Mouse (Mus musculus) kidney, embryonic 14.5 days (tissue): Measurements from ENCODE around the gene Fbxo17. TPM values are rescaled to one million over a fixed set of nuclear protein-coding genes. Genes with fewer than 3 reads are reported as not detected.

Experiments
- ATAC-seq: fragments of 200-750 bp; cut with Nextera tagmentation; 2 replicates; pipeline ENCODE4 v1.8.0; 2017; ENCODE audit warnings: moderate number of reproducible peaks, mild to moderate bottlenecking, moderate TSS enrichment, moderate library complexity; ENCODE audit not compliant: low FRiP score, low TSS enrichment
- H3K27ac ChIP-seq: fragments of 300-500 bp; sonication (generic); 2 replicates; pipeline ENCODE4 v1.5.1; 2014; ENCODE audit warnings: low read depth, mild to moderate bottlenecking, low read length, moderate library complexity, mixed read lengths
- H3K27me3 ChIP-seq: fragments of 300-500 bp; sonication (generic); 2 replicates; pipeline ENCODE4 v1.6.1; 2014; ENCODE audit warnings: mild to moderate bottlenecking, low read length; ENCODE audit not compliant: control insufficient read depth, insufficient read depth
- H3K36me3 ChIP-seq: fragments of 300-500 bp; sonication (generic); 2 replicates; pipeline ENCODE4 v1.6.1; 2014; ENCODE audit warnings: low read length, mixed read lengths; ENCODE audit not compliant: control insufficient read depth, insufficient read depth
- H3K4me1 ChIP-seq: fragments of 300-500 bp; sonication (generic); 2 replicates; pipeline ENCODE4 v1.6.1; 2014; ENCODE audit warnings: low read length, mixed read lengths; ENCODE audit not compliant: control insufficient read depth, insufficient read depth
- H3K4me2 ChIP-seq: fragments of 300-500 bp; sonication (generic); replicated peaks from 2 replicates; pipeline ENCODE4 v1.6.1; 2014; ENCODE audit warnings: low read depth, mild to moderate bottlenecking, low read length
- H3K4me3 ChIP-seq: fragments of 300-500 bp; sonication (generic); 2 replicates; pipeline ENCODE4 v1.5.1; 2014; ENCODE audit warnings: mild to moderate bottlenecking, low read length
- H3K9ac ChIP-seq: fragments of 300-500 bp; sonication (generic); 2 replicates; pipeline ENCODE4 v1.6.1; 2014; ENCODE audit warnings: low read depth, mild to moderate bottlenecking, low read length, moderate library complexity
- H3K9me3 ChIP-seq: fragments of 300-500 bp; sonication (generic); 2 replicates; pipeline ENCODE4 v1.6.1; 2016; ENCODE audit warnings: low read length; ENCODE audit not compliant: control insufficient read depth
- WGBS: fragments of 180-500 bp; shearing (Covaris S2); extraction: QIAGEN DNeasy Blood & Tissue Kit; methylation state at CpG from one replicate; pipeline ENCODE4 v1.1.7; 2014; 5-methylcytosine and 5-hydroxymethylcytosine counted together
- polyA plus RNA-seq: library from polyadenylated mRNA; unstranded; fragments of >200 nt; fragmentation: Nextera tagmentation; extraction: Ambion mirVana; gene quantifications from 2 replicates; pipeline ENCODE4 v1.2.1, GENCODE M21; 2014

Gene Fbxo17
- polyA plus RNA-seq, 1 experiment from 2014 or later = 7.2 TPM

GRCm38 (mm10) chr7:28724613-28725012, 8.0 kb downstream of the Fbxo17 start:
- no peak for ATAC-seq
- 91% methylated on average over 2 of the region's 2 CpGs for WGBS
- Histone ChIP-seq H3K27ac (no peak overlapping the region), H3K4me3 (no peak overlapping the region), H3K36me3 (no peaks in the 10 kb centered on the region), H3K9me3 (0 out of 2 replicates have a peak, but pooled peaks cover 2% of the 10 kb centered on the region), H3K4me1 (no peaks in the 10 kb centered on the region), H3K9ac (no peak overlapping the region), H3K4me2 (no peak overlapping the region), H3K27me3 (no peaks in the 10 kb centered on the region)

- WGBS = 8% methylated on average over 14 of the region's 14 CpGs
- Histone ChIP-seq H3K4me2 (peak overlapping the region; percentile 24; the same call in 1 of the 2 replicates), H3K27ac (no peak overlapping the region), H3K36me3 (no peaks in the 10 kb centered on the region), H3K9me3 (peaks cover 7% of the 10 kb centered on the region; the same call in 1 of the 2 replicates), H3K4me1 (no peaks in the 10 kb centered on the region), H3K4me3 (no peak overlapping the region; the same call in 1 of the 2 replicates), H3K27me3 (no peaks in the 10 kb centered on the region), H3K9ac (no peak overlapping the region)
- no peak for ATAC-seq
Observed at GRCm38 (mm10) chr7:28726600-28726999, 10.0 kb downstream of the Fbxo17 start.

GRCm38 (mm10) chr7:28727649-28728340, 11.2 kb downstream of the Fbxo17 start:
- no peak for ATAC-seq
- no peak overlapping the region for H3K9ac ChIP-seq
- WGBS = 44% methylated on average over 10 of the region's 10 CpGs
- no peaks in the 10 kb centered on the region for H3K36me3 ChIP-seq
- no peaks in the 10 kb centered on the region for H3K27me3 ChIP-seq
- H3K27ac ChIP-seq = no peak overlapping the region
- peaks cover under 1% of the 10 kb centered on the region; the same call in 1 of the 2 replicates for H3K4me1 ChIP-seq
- H3K4me3 ChIP-seq = no peak overlapping the region
- H3K9me3 ChIP-seq = peaks cover 7% of the 10 kb centered on the region; the same call in 1 of the 2 replicates
- H3K4me2 ChIP-seq = no peak overlapping the region

- H3K9me3 ChIP-seq = peaks cover 5% of the 10 kb centered on the region; the same call in 1 of the 2 replicates
- peak overlapping the region; percentile 41 for H3K4me3 ChIP-seq
- H3K9ac ChIP-seq = peak overlapping the region; percentile 25; the same call in 1 of the 2 replicates
- WGBS = 2% methylated on average over 58 of the region's 58 CpGs
- no peak overlapping the region for H3K27ac ChIP-seq
- peaks cover 4% of the 10 kb centered on the region; the same call in 1 of the 2 replicates for H3K4me1 ChIP-seq
- H3K27me3 ChIP-seq = no peaks in the 10 kb centered on the region
- H3K4me2 ChIP-seq = peak overlapping the region; percentile 77
- H3K36me3 ChIP-seq = peaks cover 13% of the 10 kb centered on the region
- ATAC-seq = peak; percentile 89
Observed at GRCm38 (mm10) chr7:28732341-28733142, 15.9 kb downstream of the Fbxo17 start.

GRCm38 (mm10) chr7:28733211-28733610, 16.6 kb downstream of the Fbxo17 start:
- H3K4me1 ChIP-seq = peaks cover 4% of the 10 kb centered on the region; the same call in 1 of the 2 replicates
- H3K4me2 ChIP-seq = peak overlapping the region; percentile 77
- H3K9ac ChIP-seq = no peak overlapping the region
- WGBS = 11% methylated on average over 11 of the region's 11 CpGs
- peak; percentile 16; the same call in 1 of the 2 replicates for ATAC-seq
- peaks cover 16% of the 10 kb centered on the region for H3K36me3 ChIP-seq
- H3K27me3 ChIP-seq = no peaks in the 10 kb centered on the region
- no peak overlapping the region for H3K27ac ChIP-seq
- peaks cover 5% of the 10 kb centered on the region; the same call in 1 of the 2 replicates for H3K9me3 ChIP-seq
- peak overlapping the region; percentile 41 for H3K4me3 ChIP-seq

- WGBS = 82% methylated on average over 6 of the region's 6 CpGs
- peaks cover 36% of the 10 kb centered on the region for H3K36me3 ChIP-seq
Observed at GRCm38 (mm10) chr7:28735701-28736100, 19.1 kb downstream of the Fbxo17 start.

GRCm38 (mm10) chr7:28739829-28740228, 23.2 kb downstream of the Fbxo17 start:
- H3K9ac ChIP-seq = no peak overlapping the region
- H3K36me3 ChIP-seq = peaks cover 45% of the 10 kb centered on the region
- no peak overlapping the region for H3K27ac ChIP-seq
- no peaks in the 10 kb centered on the region for H3K9me3 ChIP-seq
- H3K4me1 ChIP-seq = peaks cover 10% of the 10 kb centered on the region
- WGBS = 95% methylated on average over 21 of the region's 21 CpGs
- no peak overlapping the region for H3K4me3 ChIP-seq
- ATAC-seq = no peak
- H3K27me3 ChIP-seq = no peaks in the 10 kb centered on the region
- H3K4me2 ChIP-seq = no peak overlapping the region

More at GRCm38 (mm10) chr7:28735701-28736100, 19.1 kb downstream of the Fbxo17 start:
- Histone ChIP-seq H3K4me1 (peaks cover 5% of the 10 kb centered on the region), H3K4me3 (no peak overlapping the region), H3K9ac (no peak overlapping the region), H3K27me3 (no peaks in the 10 kb centered on the region), H3K4me2 (no peak overlapping the region), H3K9me3 (peaks cover 5% of the 10 kb centered on the region; the same call in 1 of the 2 replicates), H3K27ac (no peak overlapping the region)
- no peak for ATAC-seq

GRCm38 (mm10) chr7:28740949-28741348, 24.3 kb downstream of the Fbxo17 start:
- no peaks in the 10 kb centered on the region for H3K9me3 ChIP-seq
- no peak for ATAC-seq
- H3K27me3 ChIP-seq = no peaks in the 10 kb centered on the region
- peak overlapping the region; percentile 54 for H3K4me2 ChIP-seq
- WGBS = 41% methylated on average over 9 of the region's 9 CpGs
- H3K27ac ChIP-seq = no peak overlapping the region
- H3K4me3 ChIP-seq = peak overlapping the region; percentile 76
- H3K36me3 ChIP-seq = peaks cover 49% of the 10 kb centered on the region
- H3K9ac ChIP-seq = peak overlapping the region; percentile 70
- H3K4me1 ChIP-seq = peaks cover 10% of the 10 kb centered on the region
